Mouse (Mus musculus) CH12.LX (cell line): ENCODE measurements at regions not wholly inside any gene's neighbourhood (a gene's known extent, or its start where the extent isn't known, plus 50 kb on each side); places are given as distances from the start of the nearest gene placed in this dataset.

ENCODE experiments used
- CHD2 ChIP-seq: IDR thresholded peaks from 2 replicates; pipeline ENCODE4 v1.6.1; 2011; ENCODE audit warnings: low read length, improper control_type of control experiment
- CTCF ChIP-seq, 2 experiments: IDR thresholded peaks in 1 of 2; conservative IDR thresholded peaks in 1 of 2; 2 replicates each; pipeline ENCODE4 v1.5.1; 2011 to 2012; ENCODE audit warnings: low read depth in 2 of 2, low read length in 2 of 2, improper control_type of control experiment in 1 of 2, inconsistent platforms in 1 of 2, mild to moderate bottlenecking in 1 of 2, moderate library complexity in 1 of 2
- ELF1 ChIP-seq: IDR thresholded peaks from 2 replicates; pipeline ENCODE4 v1.6.1; 2014; ENCODE audit warnings: low read depth, mild to moderate bottlenecking, inconsistent platforms, low read length, improper control_type of control experiment
- POLR2A ChIP-seq: IDR thresholded peaks from 2 replicates; pipeline ENCODE4 v1.6.1; 2011; ENCODE audit warnings: low read depth, mild to moderate bottlenecking, improper control_type of control experiment, low read length
- TCF12 ChIP-seq: IDR thresholded peaks from 2 replicates; pipeline ENCODE4 v1.6.1; 2014; ENCODE audit warnings: low read depth, mild to moderate bottlenecking, inconsistent platforms, low read length, improper control_type of control experiment

GRCm38 (mm10) chr8:76067721-76068120 is 619.2 kb downstream of the Iqcm start:
- TF ChIP-seq TCF12: no peak
- TF ChIP-seq ELF1: no peak
- peak in 1 of 2 experiments; percentile 40; a peak in 2 of 4 replicates for TF ChIP-seq CTCF (conservative IDR thresholded peaks at IDR 0.05 in 1 of 2, IDR thresholded peaks at IDR 0.05 in 1 of 2; ENCODE audit: low read depth in 2 of 2, low read length in 2 of 2)
- no peak for TF ChIP-seq CHD2
- TF ChIP-seq POLR2A: no peak
